Mouse (Mus musculus) heart, embryonic 10.5 days (tissue): ENCODE results near the gene Rhoa. TPM values are rescaled to one million over a fixed set of nuclear protein-coding genes. Genes with fewer than 3 reads are reported as not detected.

ENCODE experiments used
- DNase-seq: peaks from one replicate; pipeline ENCODE4 v3.0.0-alpha.2; 2017; ENCODE audit warnings: low spot score
- H3K27ac ChIP-seq: fragments of 300-500 bp; sonication (generic); 2 replicates; pipeline ENCODE4 v1.5.1; 2016; ENCODE audit warnings: mild to moderate bottlenecking
- H3K27me3 ChIP-seq: fragments of 300-500 bp; sonication (generic); 2 replicates; pipeline ENCODE4 v1.6.1; 2016; ENCODE audit warnings: mild to moderate bottlenecking; ENCODE audit not compliant: poor library complexity, insufficient read depth, severe bottlenecking
- H3K36me3 ChIP-seq: fragments of 300-500 bp; sonication (generic); 2 replicates; pipeline ENCODE4 v1.6.1; 2016; ENCODE audit warnings: mild to moderate bottlenecking, moderate library complexity
- H3K4me1 ChIP-seq: fragments of 300-500 bp; sonication (generic); 2 replicates; pipeline ENCODE4 v1.6.1; 2016; ENCODE audit warnings: mild to moderate bottlenecking
- H3K4me3 ChIP-seq: fragments of 300-500 bp; sonication (generic); 2 replicates; pipeline ENCODE4 v1.5.1; 2016; ENCODE audit warnings: mild to moderate bottlenecking, moderate library complexity
- H3K9me3 ChIP-seq: fragments of 300-500 bp; sonication (generic); 2 replicates; pipeline ENCODE4 v1.6.1; 2016; ENCODE audit warnings: mild to moderate bottlenecking, moderate library complexity
- WGBS: fragments of 180-500 bp; shearing (Covaris S2); methylation state at CpG from one replicate; pipeline ENCODE4 v1.1.7; 2016; 5-methylcytosine and 5-hydroxymethylcytosine counted together
- polyA plus RNA-seq: library from polyadenylated mRNA; unstranded; fragments of >200 nt; fragmentation: Nextera tagmentation; extraction: Ambion mirVana; gene quantifications from 2 replicates; pipeline ENCODE4 v1.2.1, GENCODE M21; 2016

Gene Rhoa
- polyA plus RNA-seq, 1 experiment from 2014 or later = 277 TPM

- H3K36me3 ChIP-seq = peaks cover 53% of the 10 kb centered on the region
- 91% methylated on average over 4 of the region's 4 CpGs for WGBS
Measured at GRCm38 (mm10) chr9:108349727-108350126, 43.8 kb downstream of the Rhoa start.

GRCm38 (mm10) chr9:108378234-108378633 is 72.3 kb downstream of the Rhoa start:
- Histone ChIP-seq H3K36me3 (peaks cover 96% of the 10 kb centered on the region), H3K4me1 (no peaks in the 10 kb centered on the region), H3K9me3 (no peaks in the 10 kb centered on the region), H3K27me3 (no peaks in the 10 kb centered on the region), H3K4me3 (no peak overlapping the region), H3K27ac (no peak overlapping the region)
- WGBS = 41% methylated on average over 9 of the region's 9 CpGs
- DNase-seq = no peak

More at GRCm38 (mm10) chr9:108349727-108350126, 43.8 kb downstream of the Rhoa start:
- Histone ChIP-seq H3K9me3 (no peaks in the 10 kb centered on the region), H3K4me3 (no peak overlapping the region), H3K4me1 (peaks cover 14% of the 10 kb centered on the region; the same call in 1 of the 2 replicates), H3K27me3 (no peaks in the 10 kb centered on the region), H3K27ac (no peak overlapping the region)
- no peak for DNase-seq

GRCm38 (mm10) chr9:108378736-108379135 is 72.8 kb downstream of the Rhoa start:
- no peak overlapping the region for H3K4me3 ChIP-seq
- peaks cover 96% of the 10 kb centered on the region for H3K36me3 ChIP-seq
- no peak overlapping the region for H3K27ac ChIP-seq
- no peaks in the 10 kb centered on the region for H3K4me1 ChIP-seq
- WGBS = 79% methylated on average over 5 of the region's 5 CpGs
- no peaks in the 10 kb centered on the region for H3K9me3 ChIP-seq
- DNase-seq = no peak
- no peaks in the 10 kb centered on the region for H3K27me3 ChIP-seq

- WGBS = 65% methylated on average over 4 of the region's 4 CpGs
- H3K36me3 ChIP-seq = peaks cover 96% of the 10 kb centered on the region
Measured at GRCm38 (mm10) chr9:108379294-108379693, 73.4 kb downstream of the Rhoa start.

GRCm38 (mm10) chr9:108381382-108381781 is 75.5 kb downstream of the Rhoa start:
- DNase-seq = no peak
- H3K4me3 ChIP-seq = no peak overlapping the region
- no peak overlapping the region for H3K27ac ChIP-seq
- H3K4me1 ChIP-seq = no peaks in the 10 kb centered on the region
- 93% methylated on average over 9 of the region's 9 CpGs for WGBS
- peaks cover 96% of the 10 kb centered on the region for H3K36me3 ChIP-seq
- no peaks in the 10 kb centered on the region for H3K9me3 ChIP-seq
- H3K27me3 ChIP-seq = no peaks in the 10 kb centered on the region

More at GRCm38 (mm10) chr9:108379294-108379693, 73.4 kb downstream of the Rhoa start:
- no peaks in the 10 kb centered on the region for H3K9me3 ChIP-seq
- no peak overlapping the region for H3K4me3 ChIP-seq
- no peaks in the 10 kb centered on the region for H3K4me1 ChIP-seq
- H3K27me3 ChIP-seq = no peaks in the 10 kb centered on the region
- no peak for DNase-seq
- H3K27ac ChIP-seq = no peak overlapping the region

DNA sequence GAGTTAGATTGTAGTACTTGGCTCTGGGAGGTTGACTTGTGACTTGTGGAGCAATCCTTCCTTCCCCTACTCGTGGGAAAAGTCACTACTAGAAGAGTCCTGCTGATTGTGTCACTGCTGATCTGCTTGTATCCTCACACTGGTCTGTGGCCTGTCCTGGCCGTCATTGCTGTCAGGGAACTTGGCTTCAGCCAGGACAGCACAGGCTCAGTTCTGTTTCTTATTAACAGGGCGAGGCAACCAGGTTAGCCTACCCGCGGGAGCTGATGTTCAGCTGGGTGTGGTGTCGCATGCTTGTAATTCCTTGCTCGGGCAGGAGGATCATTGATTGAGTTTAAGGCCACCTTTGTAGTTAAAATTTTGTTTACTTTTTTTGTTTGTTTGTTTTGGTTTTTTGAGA is 79.1 kb downstream of the Rhoa start:
- H3K27ac ChIP-seq = no peak overlapping the region
- H3K4me3 ChIP-seq = no peak overlapping the region
- DNase-seq = no peak
- H3K27me3 ChIP-seq = no peaks in the 10 kb centered on the region
- H3K9me3 ChIP-seq = no peaks in the 10 kb centered on the region
- WGBS = 75% methylated on average over 7 of the region's 7 CpGs
- H3K36me3 ChIP-seq = peaks cover 95% of the 10 kb centered on the region
- no peaks in the 10 kb centered on the region for H3K4me1 ChIP-seq

DNA sequence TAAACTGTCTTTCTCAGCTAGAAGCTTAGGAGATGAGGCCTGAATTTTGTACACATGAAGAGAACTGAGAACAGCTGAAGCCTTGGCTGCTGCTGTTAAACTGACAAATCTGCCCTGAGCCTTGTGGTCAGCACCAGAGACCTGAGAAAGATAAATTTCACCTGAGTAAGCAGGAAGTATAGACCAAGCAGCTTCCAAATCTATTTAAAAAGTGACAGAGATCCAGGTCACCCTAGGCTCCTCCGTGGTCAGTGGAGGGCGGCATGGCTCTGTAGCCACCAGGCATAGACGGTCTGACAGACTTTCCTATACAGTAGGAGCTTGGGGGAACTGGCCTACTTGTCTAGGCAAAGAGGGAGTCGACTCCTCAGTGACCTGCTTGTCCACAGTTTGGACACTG is 80.9 kb downstream of the Rhoa start:
- no peaks in the 10 kb centered on the region for H3K9me3 ChIP-seq
- H3K36me3 ChIP-seq = peaks cover 90% of the 10 kb centered on the region
- no peaks in the 10 kb centered on the region for H3K27me3 ChIP-seq
- no peak for DNase-seq
- 92% methylated on average over 4 of the region's 4 CpGs for WGBS
- H3K27ac ChIP-seq = no peak overlapping the region
- H3K4me1 ChIP-seq = no peaks in the 10 kb centered on the region
- H3K4me3 ChIP-seq = no peak overlapping the region

Other genes with a start within 250 kb of the Rhoa start
- 1.6 TPM in 2 replicates for gene Mst1, start 225.7 kb upstream of the Rhoa start, polyA plus RNA-seq
- gene Rnf123, start 222.8 kb upstream of the Rhoa start, polyA plus RNA-seq = 31.8 and 33.1 TPM in 2 replicates
- 80.7 and 84.4 TPM in 2 replicates for gene Apeh, start 211.5 kb upstream of the Rhoa start, polyA plus RNA-seq
- 1.3 and 1.4 TPM in 2 replicates for gene Bsn, start 115.7 kb upstream of the Rhoa start, polyA plus RNA-seq
- 128 and 197 TPM in 2 replicates for gene Dag1, start 42.2 kb upstream of the Rhoa start, polyA plus RNA-seq
- gene Nicn1, start 15.7 kb upstream of the Rhoa start, polyA plus RNA-seq = 21.4 and 24.2 TPM in 2 replicates
- 15.3 and 16.1 TPM in 2 replicates for gene Amt, start 9.3 kb upstream of the Rhoa start, polyA plus RNA-seq
- gene Tcta, start within 50 bp of the Rhoa start, polyA plus RNA-seq = 28.2 and 30.3 TPM in 2 replicates
- gene Gpx1, start 32.8 kb downstream of the Rhoa start, polyA plus RNA-seq = 1,031 and 1,079 TPM in 2 replicates
- 114 and 122 TPM in 2 replicates for gene Usp4, start 41.7 kb downstream of the Rhoa start, polyA plus RNA-seq
- 0.34 TPM in 2 replicates for gene 1700102P08Rik, start 86.7 kb downstream of the Rhoa start, polyA plus RNA-seq
- gene Ccdc36, start 122.4 kb downstream of the Rhoa start, polyA plus RNA-seq = 1.1 and 1.5 TPM in 2 replicates
- not detected in 2 replicates for gene BC048562, start 130.4 kb downstream of the Rhoa start, polyA plus RNA-seq
- gene Ccdc71, start 154.4 kb downstream of the Rhoa start, polyA plus RNA-seq = 46.6 and 61.1 TPM in 2 replicates
- 86.8 and 106 TPM in 2 replicates for gene Klhdc8b, start 155.5 kb downstream of the Rhoa start, polyA plus RNA-seq
- 46.3 and 57.4 TPM in 2 replicates for gene Lamb2, start 173.6 kb downstream of the Rhoa start, polyA plus RNA-seq
- gene Usp19, start 184.5 kb downstream of the Rhoa start, polyA plus RNA-seq = 78.6 and 84.1 TPM in 2 replicates
- 83.2 and 95.8 TPM in 2 replicates for gene Qars, start 201.6 kb downstream of the Rhoa start, polyA plus RNA-seq
- 117 and 129 TPM in 2 replicates for gene Qrich1, start 210.7 kb downstream of the Rhoa start, polyA plus RNA-seq